Mouse (Mus musculus): ENCODE results near the gene Tyrp1.

The Tyrp1 gene

GRCm38 (mm10) chr4:80834050-80834449 lies at the start of gene Tyrp1:
TSS of gene Tyrp1 (plus strand) at chr4:80834123.
- DNase-seq (ENCODE audit: low spot score in 2 of 2) = no peak

- no peak for DNase-seq (ENCODE audit: low spot score in 2 of 2)
These were observed 45.6 kb upstream of the Tyrp1 start for GRCm38 (mm10) chr4:80788339-80788738.

- DNase-seq (ENCODE audit: low spot score in 2 of 2) = no peak
These were observed 14.4 kb upstream of the Tyrp1 start for GRCm38 (mm10) chr4:80819511-80819910.

- DNase-seq (ENCODE audit: low spot score in 2 of 2) = no peak
These were observed 12.0 kb upstream of the Tyrp1 start for GRCm38 (mm10) chr4:80821945-80822344.

- DNase-seq (ENCODE audit: low spot score in 2 of 2) = no peak
These were observed 5.7 kb upstream of the Tyrp1 start for GRCm38 (mm10) chr4:80828232-80828631.

GRCm38 (mm10) chr4:80839317-80839716 lies 5.4 kb downstream of the Tyrp1 start:
- no peak for DNase-seq (ENCODE audit: low spot score in 2 of 2)

GRCm38 (mm10) chr4:80841980-80842379 lies 8.1 kb downstream of the Tyrp1 start:
- no peak for DNase-seq (ENCODE audit: low spot score in 2 of 2)

- no peak for DNase-seq (ENCODE audit: low spot score in 2 of 2)
These were observed 9.8 kb downstream of the Tyrp1 start for GRCm38 (mm10) chr4:80843752-80844151.

- DNase-seq (ENCODE audit: low spot score in 2 of 2) = no peak
These were observed 12.1 kb downstream of the Tyrp1 start for GRCm38 (mm10) chr4:80846052-80846451.

GRCm38 (mm10) chr4:80852590-80853425 lies 18.9 kb downstream of the Tyrp1 start:
- DNase-seq (ENCODE audit: low spot score in 2 of 2) = no peak

- no peak for DNase-seq (ENCODE audit: low spot score in 2 of 2)
These were observed 21.6 kb downstream of the Tyrp1 start for GRCm38 (mm10) chr4:80855495-80855894.

- no peak for DNase-seq (ENCODE audit: low spot score in 2 of 2)
These were observed 29.0 kb downstream of the Tyrp1 start for GRCm38 (mm10) chr4:80862962-80863361.

GRCm38 (mm10) chr4:80863906-80864305 lies 30.0 kb downstream of the Tyrp1 start:
- no peak for DNase-seq (ENCODE audit: low spot score in 2 of 2)

GRCm38 (mm10) chr4:80864511-80864922 lies 30.6 kb downstream of the Tyrp1 start:
- no peak for DNase-seq (ENCODE audit: low spot score in 2 of 2)

GRCm38 (mm10) chr4:80866065-80866464 lies 32.1 kb downstream of the Tyrp1 start:
- DNase-seq (ENCODE audit: low spot score in 2 of 2) = no peak

- no peak for DNase-seq (ENCODE audit: low spot score in 2 of 2)
These were observed 35.7 kb downstream of the Tyrp1 start for GRCm38 (mm10) chr4:80869598-80869997.

- DNase-seq (ENCODE audit: low spot score in 2 of 2) = no peak
These were observed 39.1 kb downstream of the Tyrp1 start for GRCm38 (mm10) chr4:80872847-80873644.

GRCm38 (mm10) chr4:80874121-80874859 lies 40.4 kb downstream of the Tyrp1 start:
- DNase-seq (ENCODE audit: low spot score in 2 of 2) = no peak

- DNase-seq (ENCODE audit: low spot score in 2 of 2) = no peak
These were observed 41.1 kb downstream of the Tyrp1 start for GRCm38 (mm10) chr4:80875055-80875454.

GRCm38 (mm10) chr4:80881996-80882599 lies 48.2 kb downstream of the Tyrp1 start:
- no peak for DNase-seq (ENCODE audit: low spot score in 2 of 2)

GRCm38 (mm10) chr4:80886631-80887030 lies 52.7 kb downstream of the Tyrp1 start:
- no peak for DNase-seq (ENCODE audit: low spot score in 2 of 2)

- no peak for DNase-seq (ENCODE audit: low spot score in 2 of 2)
These were observed 57.1 kb downstream of the Tyrp1 start for GRCm38 (mm10) chr4:80891004-80891403.

Measured in spleen, postnatal 10 days (tissue).